Mouse (Mus musculus) CH12.LX (cell line): ENCODE measurements around the gene Rreb1. TPM values are rescaled to one million over a fixed set of nuclear protein-coding genes. Genes with fewer than 3 reads are reported as not detected.

Experiments
- DNase-seq: peaks from one replicate; pipeline ENCODE4 v3.0.0-alpha.2; 2013; ENCODE audit errors: extremely low read depth
- H3K27ac ChIP-seq: 2 replicates; pipeline ENCODE4 v1.5.1; 2012; ENCODE audit warnings: low read depth, mild to moderate bottlenecking, control low read depth, moderate library complexity; ENCODE audit not compliant: insufficient read depth
- H3K27me3 ChIP-seq: replicated peaks from 2 replicates; pipeline ENCODE3; 2012; ENCODE audit warnings: inconsistent platforms
- H3K36me3 ChIP-seq, 2 experiments: replicated peaks in 1 of 2; 2 replicates each; pipeline versions ENCODE3 to v1.6.1; 2012; ENCODE audit warnings: inconsistent platforms in 1 of 2, low read length in 1 of 2, mild to moderate bottlenecking in 1 of 2, mixed read lengths in 1 of 2, moderate library complexity in 1 of 2; ENCODE audit not compliant: control insufficient read depth in 1 of 2, insufficient read depth in 1 of 2
- H3K4me1 ChIP-seq, 2 experiments: 2 replicates each; pipeline ENCODE4 v1.6.1; 2012; ENCODE audit warnings: inconsistent platforms in 1 of 2, moderate library complexity in 1 of 2; ENCODE audit not compliant: insufficient read depth in 2 of 2, control insufficient read depth in 1 of 2
- H3K4me2 ChIP-seq: 2 replicates; pipeline ENCODE4 v1.6.1; 2012; ENCODE audit warnings: low read depth, mild to moderate bottlenecking, control low read depth; ENCODE audit not compliant: poor library complexity, insufficient read depth, severe bottlenecking
- H3K4me3 ChIP-seq, 3 experiments: fragments of 150-350 bp in 1 of 3; sonication (generic) in 1 of 3; replicated peaks in 1 of 3; 2 replicates each; pipeline versions ENCODE3 to v1.5.1; 2011 to 2012; ENCODE audit warnings: low read depth in 2 of 3, low read length in 2 of 3, mild to moderate bottlenecking in 2 of 3, moderate library complexity in 2 of 3, control low read depth in 1 of 3, improper control_type of control experiment in 1 of 3, inconsistent platforms in 1 of 3, mixed read lengths in 1 of 3; ENCODE audit not compliant: poor library complexity in 1 of 3
- H3K79me2 ChIP-seq: replicated peaks from 2 replicates; pipeline ENCODE4 v1.6.1; 2012; ENCODE audit warnings: mild to moderate bottlenecking, moderate library complexity; ENCODE audit not compliant: control insufficient read depth, poor library complexity, insufficient read depth, severe bottlenecking; ENCODE audit errors: extremely low read depth
- H3K9ac ChIP-seq: 2 replicates; pipeline ENCODE4 v1.6.1; 2012; ENCODE audit warnings: low read depth, mild to moderate bottlenecking, control low read depth, moderate library complexity; ENCODE audit not compliant: insufficient read depth
- H3K9me3 ChIP-seq: replicated peaks from 2 replicates; pipeline ENCODE3; 2012; ENCODE audit warnings: low read length, inconsistent platforms, mixed read lengths
- CHD2 ChIP-seq: IDR thresholded peaks from 2 replicates; pipeline ENCODE4 v1.6.1; 2011; ENCODE audit warnings: low read length, improper control_type of control experiment
- CTCF ChIP-seq, 2 experiments: IDR thresholded peaks in 1 of 2; conservative IDR thresholded peaks in 1 of 2; 2 replicates each; pipeline ENCODE4 v1.5.1; 2011 to 2012; ENCODE audit warnings: low read depth in 2 of 2, low read length in 2 of 2, improper control_type of control experiment in 1 of 2, inconsistent platforms in 1 of 2, mild to moderate bottlenecking in 1 of 2, moderate library complexity in 1 of 2
- E2F4 ChIP-seq: IDR thresholded peaks from 2 replicates; pipeline ENCODE4 v1.6.1; 2011; ENCODE audit warnings: low read depth, low read length, improper control_type of control experiment; ENCODE audit not compliant: insufficient replicate concordance
- ELF1 ChIP-seq: IDR thresholded peaks from 2 replicates; pipeline ENCODE4 v1.6.1; 2014; ENCODE audit warnings: low read depth, mild to moderate bottlenecking, inconsistent platforms, low read length, improper control_type of control experiment
- EP300 ChIP-seq: IDR thresholded peaks from 2 replicates; pipeline ENCODE4 v1.6.1; 2011; ENCODE audit warnings: low read length, improper control_type of control experiment
- ETS1 ChIP-seq: conservative IDR thresholded peaks from 2 replicates; pipeline ENCODE4 v1.6.1; 2012; ENCODE audit warnings: low read depth, mild to moderate bottlenecking, inconsistent platforms, low read length, improper control_type of control experiment, moderate library complexity
- JUND ChIP-seq: conservative IDR thresholded peaks from 2 replicates; pipeline ENCODE4 v1.6.1; 2011; ENCODE audit warnings: low read depth, low read length, improper control_type of control experiment
- MAFK ChIP-seq: IDR thresholded peaks from 2 replicates; pipeline ENCODE4 v1.6.1; 2011; ENCODE audit warnings: low read length, improper control_type of control experiment; ENCODE audit not compliant: insufficient replicate concordance
- MAX ChIP-seq: IDR thresholded peaks from 2 replicates; pipeline ENCODE4 v1.6.1; 2011; ENCODE audit warnings: low read length, improper control_type of control experiment
- MEF2A ChIP-seq: IDR thresholded peaks from 2 replicates; pipeline ENCODE4 v1.6.1; 2014; ENCODE audit warnings: low read depth, mild to moderate bottlenecking, inconsistent platforms, low read length, improper control_type of control experiment, borderline replicate concordance
- NELFE ChIP-seq: IDR thresholded peaks from 2 replicates; pipeline ENCODE4 v1.6.1; 2011; ENCODE audit warnings: low read depth, low read length, improper control_type of control experiment
- NRF1 ChIP-seq: IDR thresholded peaks from 2 replicates; pipeline ENCODE4 v1.6.1; 2014; ENCODE audit warnings: low read depth, mild to moderate bottlenecking, inconsistent platforms, low read length, improper control_type of control experiment, moderate library complexity
- PAX5 ChIP-seq: IDR thresholded peaks from 2 replicates; pipeline ENCODE4 v1.6.1; 2012; ENCODE audit warnings: low read length, inconsistent platforms, mixed read lengths
- RAD21 ChIP-seq: IDR thresholded peaks from 2 replicates; pipeline ENCODE4 v1.6.1; 2011; ENCODE audit warnings: low read depth, mild to moderate bottlenecking, low read length, improper control_type of control experiment, moderate library complexity
- RCOR1 ChIP-seq: conservative IDR thresholded peaks from 2 replicates; pipeline ENCODE4 v1.6.1; 2012; ENCODE audit warnings: low read depth, mild to moderate bottlenecking, inconsistent platforms, low read length, improper control_type of control experiment
- SIN3A ChIP-seq: IDR thresholded peaks from 2 replicates; pipeline ENCODE4 v1.6.1; 2012; ENCODE audit warnings: low read length, improper control_type of control experiment, inconsistent platforms
- SMC3 ChIP-seq: IDR thresholded peaks from 2 replicates; pipeline ENCODE4 v1.6.1; 2011; ENCODE audit warnings: low read depth, low read length, improper control_type of control experiment
- TCF12 ChIP-seq: IDR thresholded peaks from 2 replicates; pipeline ENCODE4 v1.6.1; 2014; ENCODE audit warnings: low read depth, mild to moderate bottlenecking, inconsistent platforms, low read length, improper control_type of control experiment
- USF2 ChIP-seq: conservative IDR thresholded peaks from 2 replicates; pipeline ENCODE4 v1.6.1; 2011; ENCODE audit warnings: low read depth, low read length, improper control_type of control experiment
- dilution Hi-C: fragments of 300-500 bp; cut with MboI; formaldehyde crosslinking; loops from 2 replicates; pipeline ENCODE4 v1.14.3; 2020; ENCODE audit warnings: low sequenced_read_pairs; ENCODE audit not compliant: extremely low pct_unique_long_range_greater_than_20kb, extremely low pct_ligation_motif_present
- in situ Hi-C: fragments of 300-500 bp; cut with MboI; formaldehyde crosslinking; loops from 3 replicates; pipeline ENCODE4 v1.14.3; 2019; ENCODE audit warnings: low sequenced_read_pairs, low pct_ligation_motif_present, low pct_unique_long_range_greater_than_20kb, mixed read lengths
- polyA plus RNA-seq: library from polyadenylated mRNA; unstranded; fragments of >175 nt; gene quantifications from 2 replicates; pipeline ENCODE4 v1.2.1, GENCODE M21; 2012; ENCODE audit warnings: low read depth; ENCODE audit not compliant: insufficient read length
- total RNA-seq, 2 experiments: library from RNA; depleted of rRNA; stranded (reverse); fragments of 300-350 nt in 1 of 2; fragments of >200 nt in 1 of 2; gene quantifications; 2 replicates each; pipeline ENCODE4 v1.2.3; 2012 to 2014

The Rreb1 gene
- total and polyA plus RNA-seq, 3 experiments = 1.0 to 10.2 (median 5.3) TPM

- TF ChIP-seq MEF2A = no peak
- TF ChIP-seq SMC3 = no peak
- no peak for TF ChIP-seq RAD21
Measured at GRCm38 (mm10) chr13:37918336-37919261, 140.4 kb downstream of the Rreb1 start (continued).

GRCm38 (mm10) chr13:37919711-37920277 lies 141.6 kb downstream of the Rreb1 start:
- in situ Hi-C loops (no loop called here), dilution Hi-C loops (no loop called here)
- H3K9ac ChIP-seq = no peak overlapping the region
- H3K27me3 ChIP-seq = no peaks in the 10 kb centered on the region
- no peak overlapping the region for H3K4me3 ChIP-seq
- no peaks in the 10 kb centered on the region for H3K79me2 ChIP-seq
- no peak for DNase-seq
- H3K27ac ChIP-seq = no peak overlapping the region
- H3K4me1 ChIP-seq = peaks cover 0 to 10% of the 10 kb centered on the region in 2 experiments; a peak in 1 of 4 replicates
- no peak for TF ChIP-seq CHD2
- TF ChIP-seq RCOR1 = no peak
- TF ChIP-seq NELFE = no peak
- TF ChIP-seq JUND = no peak
- TF ChIP-seq E2F4 = no peak
- TF ChIP-seq ELF1 = no peak
- no peak for TF ChIP-seq SMC3
- no peak for TF ChIP-seq ETS1
- TF ChIP-seq RAD21 = no peak
- TF ChIP-seq NRF1 = no peak
- TF ChIP-seq MAFK = no peak
- no peak for TF ChIP-seq EP300
- H3K9me3 ChIP-seq = no peaks in the 10 kb centered on the region
- no peak overlapping the region for H3K4me2 ChIP-seq
- H3K36me3 ChIP-seq = peaks cover 64 to 98% of the 10 kb centered on the region in 2 experiments

GRCm38 (mm10) chr13:37920727-37921126 lies 142.5 kb downstream of the Rreb1 start:
- peaks cover 64 to 97% of the 10 kb centered on the region in 2 experiments for H3K36me3 ChIP-seq

More at GRCm38 (mm10) chr13:37920727-37921126, 142.5 kb downstream of the Rreb1 start:
- H3K79me2 ChIP-seq = no peaks in the 10 kb centered on the region
- in situ Hi-C loops = no loop called here
- TF ChIP-seq PAX5 (no peak), TCF12 (no peak), USF2 (no peak), CTCF (conservative IDR thresholded peaks at IDR 0.05 in 1 of 2, IDR thresholded peaks at IDR 0.05 in 1 of 2; ENCODE audit: low read depth in 2 of 2, low read length in 2 of 2) (no peak), SIN3A (no peak), MAX (no peak)
- TF ChIP-seq, all 38 proteins: peak for 0
- dilution Hi-C loops = no loop called here
- H3K27me3 ChIP-seq = no peaks in the 10 kb centered on the region
- H3K4me1 ChIP-seq = peaks cover 0 to 10% of the 10 kb centered on the region in 2 experiments; a peak in 1 of 4 replicates
- H3K9me3 ChIP-seq = no peaks in the 10 kb centered on the region
- H3K4me2 ChIP-seq = no peak overlapping the region
- no peak overlapping the region for H3K4me3 ChIP-seq
- DNase-seq = no peak
- H3K27ac ChIP-seq = no peak overlapping the region
- H3K9ac ChIP-seq = no peak overlapping the region
